Comparison of ENCODE assay signal across 19 mouse cellular contexts in the genomic region with DNA sequence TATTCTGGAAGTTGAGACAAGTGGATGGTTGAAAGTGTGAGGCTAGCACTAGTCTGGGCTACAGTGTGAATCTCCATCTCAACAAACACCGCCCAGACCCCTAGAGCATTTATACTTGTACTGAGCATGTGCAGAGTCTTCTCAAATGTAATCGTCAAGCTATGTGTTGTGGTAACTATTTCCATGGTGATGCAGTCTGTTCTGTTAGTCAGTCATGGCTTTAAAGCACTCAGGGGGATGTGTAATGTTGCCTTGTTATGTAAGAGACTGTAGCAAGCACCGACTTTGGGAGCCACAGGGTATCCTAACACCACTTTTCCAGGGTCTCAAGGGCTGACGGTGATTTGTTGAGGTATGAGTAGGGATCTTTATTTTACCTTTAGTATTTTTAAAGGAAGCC.
"Had no signal": no experiment of that assay in that cellular context is flagged by ENCODE, and none has a peak within 500 bp of the region (broad histone marks: within the 10 kb centered on the region; RNA-seq: fewer than 3 reads in every experiment).

No protein-coding gene starts in this region.

- ATAC-seq: liver, postnatal 0 days; lung, postnatal 0 days had no signal

- H3K9ac ChIP-seq: kidney, embryonic 15.5 days; limb, embryonic 15.5 days; liver, embryonic 14.5 days; liver, postnatal 0 days; lung, embryonic 14.5 days; stomach, embryonic 15.5 days had no signal

- H3K36me3 ChIP-seq: kidney, embryonic 15.5 days; limb, embryonic 15.5 days; stomach, embryonic 15.5 days had no signal

- H3K9me3 ChIP-seq: kidney, embryonic 15.5 days; limb, embryonic 15.5 days; stomach, embryonic 15.5 days had no signal

- DNase-seq: kidney, adult 11 months; kidney, adult 8-10 months; kidney, postnatal 10 days; kidney, postnatal 36 days; liver, postnatal 0 days; lung, embryonic 14.5 days; lung, postnatal 36 days; midbrain, embryonic 14.5 days; right cerebral cortex, postnatal 14 days; right cerebral cortex, postnatal 4 days; spleen, adult 18-20 months; thymus, postnatal 25 days had no signal

- H3K27me3 ChIP-seq: kidney, embryonic 15.5 days; limb, embryonic 15.5 days; stomach, embryonic 15.5 days had no signal

- H3K4me2 ChIP-seq: kidney, embryonic 15.5 days; limb, embryonic 15.5 days; liver, embryonic 11.5 days; lung, embryonic 14.5 days; midbrain, embryonic 11.5 days; stomach, embryonic 15.5 days had no signal

- H3K4me3 ChIP-seq: kidney, embryonic 15.5 days; limb, embryonic 15.5 days; stomach, embryonic 15.5 days had no signal

- H3K27ac ChIP-seq: kidney, embryonic 15.5 days; limb, embryonic 15.5 days; liver, embryonic 14.5 days; stomach, embryonic 15.5 days had no signal

- H3K4me1 ChIP-seq: kidney, embryonic 15.5 days; limb, embryonic 15.5 days; stomach, embryonic 15.5 days had no signal
